Mouse (Mus musculus): Measurements from ENCODE around the gene Tlk2. TPM values are rescaled to one million over a fixed set of nuclear protein-coding genes. Genes with fewer than 3 reads are reported as not detected.

Gene Tlk2
- polyA plus RNA-seq, 1 experiment, result 90.1 TPM

- Histone ChIP-seq H3K4me3 (ENCODE audit: control insufficient read depth, low read depth, low read length) (peak overlapping the region; percentile 80), H3K27me3 (ENCODE audit: control insufficient read depth, insufficient read depth, low read length) (no peaks in the 10 kb centered on the region), H3K4me1 (ENCODE audit: control insufficient read depth, insufficient read depth, low read length) (peaks cover 11% of the 10 kb centered on the region), H3K27ac (ENCODE audit: control insufficient read depth, insufficient read depth, low read depth, low read length) (peak overlapping the region; percentile 74), H3K36me3 (ENCODE audit: control insufficient read depth, insufficient read depth, low read length) (no peaks in the 10 kb centered on the region)
- TF ChIP-seq CTCF (IDR thresholded peaks at IDR 0.05; ENCODE audit: control insufficient read depth, insufficient read depth, insufficient replicate concordance, low read depth, low read length) (no peak), POLR2A (IDR thresholded peaks at IDR 0.05; ENCODE audit: control insufficient read depth, low read depth, low read length) (peak; percentile 61; the same call in 1 of the 2 replicates)
Measured at GRCm38 (mm10) chr11:105164516-105165510, 13.8 kb upstream of the Tlk2 start.

- peak overlapping the region; percentile 13; the same call in 1 of the 2 replicates for H3K4me3 ChIP-seq (ENCODE audit: control insufficient read depth, low read depth, low read length)
- H3K27ac ChIP-seq (ENCODE audit: control insufficient read depth, insufficient read depth, low read depth, low read length), result no peak overlapping the region
- TF ChIP-seq POLR2A (IDR thresholded peaks at IDR 0.05; ENCODE audit: control insufficient read depth, low read depth, low read length) (no peak), CTCF (IDR thresholded peaks at IDR 0.05; ENCODE audit: control insufficient read depth, insufficient read depth, insufficient replicate concordance, low read depth, low read length) (no peak)
- no peaks in the 10 kb centered on the region for H3K36me3 ChIP-seq (ENCODE audit: control insufficient read depth, insufficient read depth, low read length)
- H3K4me1 ChIP-seq (ENCODE audit: control insufficient read depth, insufficient read depth, low read length), result peaks cover 11% of the 10 kb centered on the region
- no peaks in the 10 kb centered on the region for H3K27me3 ChIP-seq (ENCODE audit: control insufficient read depth, insufficient read depth, low read length)
Measured at GRCm38 (mm10) chr11:105166780-105167179, 11.8 kb upstream of the Tlk2 start.

DNA sequence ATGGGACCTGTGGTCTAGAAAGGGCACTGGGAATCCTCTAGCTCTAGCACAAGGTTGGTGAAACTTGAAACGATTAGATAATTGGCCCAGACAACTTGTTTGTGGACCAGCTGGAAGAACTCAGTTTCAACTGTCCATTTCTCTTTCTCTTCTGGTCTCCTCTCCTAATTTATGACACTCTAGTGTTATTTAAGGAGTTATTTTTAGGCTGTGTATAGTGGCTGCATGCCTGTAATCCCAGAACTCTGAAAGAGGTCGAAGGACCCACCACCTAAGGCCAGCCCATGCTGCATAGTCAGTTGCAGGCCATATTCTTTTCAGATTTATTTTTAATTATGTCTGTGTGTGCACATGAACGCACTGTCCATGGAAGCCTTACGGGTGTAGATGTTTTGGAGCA, 916 bp downstream of the Tlk2 start:
- TF ChIP-seq CTCF (IDR thresholded peaks at IDR 0.05; ENCODE audit: control insufficient read depth, insufficient read depth, insufficient replicate concordance, low read depth, low read length) (no peak), POLR2A (IDR thresholded peaks at IDR 0.05; ENCODE audit: control insufficient read depth, low read depth, low read length) (no peak)
- Histone ChIP-seq H3K27me3 (ENCODE audit: control insufficient read depth, insufficient read depth, low read length) (no peaks in the 10 kb centered on the region), H3K4me1 (ENCODE audit: control insufficient read depth, insufficient read depth, low read length) (peaks cover 8% of the 10 kb centered on the region; the same call in 1 of the 2 replicates), H3K27ac (ENCODE audit: control insufficient read depth, insufficient read depth, low read depth, low read length) (peak overlapping the region; percentile 89), H3K4me3 (ENCODE audit: control insufficient read depth, low read depth, low read length) (peak overlapping the region; percentile 99), H3K36me3 (ENCODE audit: control insufficient read depth, insufficient read depth, low read length) (peaks cover 6% of the 10 kb centered on the region)

GRCm38 (mm10) chr11:105180471-105181091, 2.0 kb downstream of the Tlk2 start:
- Histone ChIP-seq H3K4me1 (ENCODE audit: control insufficient read depth, insufficient read depth, low read length) (peaks cover 10% of the 10 kb centered on the region), H3K4me3 (ENCODE audit: control insufficient read depth, low read depth, low read length) (peak overlapping the region; percentile 99)
- peak; percentile 0; the same call in 1 of the 2 replicates for TF ChIP-seq CTCF (IDR thresholded peaks at IDR 0.05; ENCODE audit: control insufficient read depth, insufficient read depth, insufficient replicate concordance, low read depth, low read length)
- no peak for TF ChIP-seq POLR2A (IDR thresholded peaks at IDR 0.05; ENCODE audit: control insufficient read depth, low read depth, low read length)

DNA sequence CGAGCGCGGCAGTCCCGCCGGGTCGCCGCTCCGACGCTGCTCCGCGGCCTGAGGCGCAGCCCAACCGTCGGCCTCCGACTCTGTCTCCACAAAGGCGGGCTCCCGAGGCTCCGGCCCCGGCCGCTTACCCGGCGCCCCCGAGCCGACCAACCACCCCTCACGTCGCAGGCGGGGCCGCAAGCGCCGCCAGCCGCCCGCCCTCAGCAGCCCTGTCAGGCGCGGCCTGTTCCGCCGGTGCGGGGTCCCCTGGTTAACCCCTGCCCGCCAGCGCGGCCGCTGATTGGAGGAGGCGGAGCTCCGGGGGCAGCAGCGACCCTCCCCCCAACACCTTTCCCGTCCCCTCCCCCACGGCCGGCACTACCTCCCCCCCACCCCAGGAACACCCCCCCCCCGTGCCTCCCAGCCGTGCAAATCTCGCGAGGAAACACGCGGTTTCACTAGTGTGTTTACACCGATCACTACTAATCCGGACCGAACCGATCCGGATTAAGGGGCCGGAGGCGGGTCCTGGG, 2.6 kb downstream of the Tlk2 start:
- Histone ChIP-seq H3K4me1 (ENCODE audit: control insufficient read depth, insufficient read depth, low read length) (peaks cover 10% of the 10 kb centered on the region), H3K36me3 (ENCODE audit: control insufficient read depth, insufficient read depth, low read length) (peaks cover 6% of the 10 kb centered on the region), H3K27ac (ENCODE audit: control insufficient read depth, insufficient read depth, low read depth, low read length) (peak overlapping the region; percentile 99), H3K4me3 (ENCODE audit: control insufficient read depth, low read depth, low read length) (peak overlapping the region; percentile 99), H3K27me3 (ENCODE audit: control insufficient read depth, insufficient read depth, low read length) (no peaks in the 10 kb centered on the region)
- TF ChIP-seq CTCF (IDR thresholded peaks at IDR 0.05; ENCODE audit: control insufficient read depth, insufficient read depth, insufficient replicate concordance, low read depth, low read length) (no peak), POLR2A (IDR thresholded peaks at IDR 0.05; ENCODE audit: control insufficient read depth, low read depth, low read length) (peak; percentile 74; the same call in 1 of the 2 replicates)

More at GRCm38 (mm10) chr11:105180471-105181091, 2.0 kb downstream of the Tlk2 start:
- Histone ChIP-seq H3K27ac (ENCODE audit: control insufficient read depth, insufficient read depth, low read depth, low read length) (peak overlapping the region; percentile 99), H3K27me3 (ENCODE audit: control insufficient read depth, insufficient read depth, low read length) (no peaks in the 10 kb centered on the region), H3K36me3 (ENCODE audit: control insufficient read depth, insufficient read depth, low read length) (peaks cover 6% of the 10 kb centered on the region)

DNA sequence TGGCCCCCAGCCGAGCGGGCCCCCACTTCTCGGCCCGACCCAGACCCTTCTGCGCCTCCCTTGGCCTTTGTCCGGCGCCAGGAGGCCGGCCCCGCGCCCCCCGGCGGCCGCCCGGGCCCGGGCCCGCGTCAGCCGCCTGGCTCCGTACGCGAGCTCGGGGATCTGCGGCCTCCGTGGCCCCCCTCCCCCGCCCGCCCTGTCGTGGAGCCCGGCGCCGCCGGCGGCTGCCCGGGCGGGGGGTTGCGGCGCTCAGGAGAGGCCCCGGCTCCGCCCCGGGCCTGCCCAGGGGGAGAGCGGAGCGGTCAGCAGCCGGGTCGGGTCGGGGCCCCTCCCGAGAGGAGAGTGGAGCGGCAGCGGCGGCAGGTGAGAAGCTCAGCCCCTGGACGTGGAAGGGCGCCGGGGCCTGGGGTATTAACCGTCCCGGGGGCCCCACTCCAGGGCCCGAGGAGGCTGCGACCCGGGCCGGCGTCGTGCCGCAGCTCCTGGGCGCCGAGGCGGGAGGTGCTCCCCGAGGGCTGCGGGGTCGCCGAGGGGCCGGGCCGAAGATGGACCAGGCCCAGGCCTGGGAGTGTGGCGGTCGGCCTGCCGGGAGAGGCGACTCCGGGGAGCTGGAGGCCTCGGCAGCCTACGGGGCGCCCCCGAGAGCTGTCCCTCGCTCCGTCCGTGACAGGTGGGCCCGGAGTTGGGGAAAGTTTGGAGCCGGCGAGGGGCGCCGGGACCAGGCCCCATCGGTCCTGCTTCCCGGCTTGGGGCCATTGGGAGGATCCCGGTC, 3.3 kb downstream of the Tlk2 start:
- Histone ChIP-seq H3K27me3 (ENCODE audit: control insufficient read depth, insufficient read depth, low read length) (no peaks in the 10 kb centered on the region), H3K27ac (ENCODE audit: control insufficient read depth, insufficient read depth, low read depth, low read length) (peak overlapping the region; percentile 89), H3K36me3 (ENCODE audit: control insufficient read depth, insufficient read depth, low read length) (peaks cover 6% of the 10 kb centered on the region), H3K4me1 (ENCODE audit: control insufficient read depth, insufficient read depth, low read length) (peaks cover 10% of the 10 kb centered on the region), H3K4me3 (ENCODE audit: control insufficient read depth, low read depth, low read length) (peak overlapping the region; percentile 91)
- TF ChIP-seq CTCF (IDR thresholded peaks at IDR 0.05; ENCODE audit: control insufficient read depth, insufficient read depth, insufficient replicate concordance, low read depth, low read length) (no peak), POLR2A (IDR thresholded peaks at IDR 0.05; ENCODE audit: control insufficient read depth, low read depth, low read length) (no peak)
